In the genomic region with DNA sequence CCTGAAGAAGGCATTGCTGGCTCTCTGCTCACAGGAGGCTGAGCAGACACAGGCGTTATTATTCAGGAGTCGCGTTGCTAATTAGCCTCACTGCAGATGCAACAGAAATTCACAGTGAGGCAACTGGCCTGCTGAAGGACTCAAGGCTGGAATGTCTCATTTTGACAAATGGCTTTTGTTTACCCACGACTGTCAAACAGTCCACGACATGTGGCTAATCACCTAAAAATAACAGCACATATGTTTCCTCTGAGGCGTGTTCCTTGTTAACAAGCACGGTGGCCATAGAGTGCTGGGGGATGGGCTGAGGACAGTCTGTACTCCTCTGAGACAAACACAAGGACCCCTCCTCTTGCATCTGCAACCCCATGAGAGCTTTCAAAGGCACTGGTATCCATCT, we compare ENCODE assay signal across 14 mouse cellular contexts. TPM values are rescaled to one million over a fixed set of nuclear protein-coding genes. Genes with fewer than 3 reads are reported as not detected.
DNase-seq lines count a peak whose midpoint lies in the region; ATAC-seq and TF ChIP-seq lines count a peak whose summit lies in the region.
"Had no signal": no experiment of that assay in that cellular context is flagged by ENCODE, and none has a peak within 500 bp of the region (broad histone marks: within the 10 kb centered on the region; RNA-seq: fewer than 3 reads in every experiment).

No protein-coding gene starts in this region.

- H3K4me1 ChIP-seq in lung, adult 2 months (ENCODE audit: control insufficient read depth, insufficient read depth, low read length): no peaks in the 10 kb centered on the region
- H3K4me1 ChIP-seq in hindbrain, embryonic 16.5 days (ENCODE audit: control insufficient read depth, insufficient read depth, low read depth, low read length): peaks cover 4% of the 10 kb centered on the region

- ATAC-seq in hindbrain, embryonic 16.5 days: peak; percentile 56

- H3K36me3 ChIP-seq in hindbrain, embryonic 16.5 days (ENCODE audit: control insufficient read depth, insufficient read depth, low read length): no peaks in the 10 kb centered on the region
- H3K36me3 ChIP-seq: hindbrain, embryonic 15.5 days; limb, embryonic 10.5 days had no signal

- H3K9ac ChIP-seq in hindbrain, embryonic 16.5 days (ENCODE audit: low read depth, low read length): no peak overlapping the region
- H3K9ac ChIP-seq: hindbrain, embryonic 15.5 days had no signal

- no peaks in the 10 kb centered on the region for H3K9me3 ChIP-seq in hindbrain, embryonic 16.5 days (ENCODE audit: control insufficient read depth, low read length)
- H3K9me3 ChIP-seq: hindbrain, embryonic 15.5 days; limb, embryonic 10.5 days had no signal

- no peak overlapping the region for H3K27ac ChIP-seq in hindbrain, embryonic 16.5 days (ENCODE audit: low read depth, low read length)
- H3K27ac ChIP-seq: hindbrain, embryonic 15.5 days; limb, embryonic 10.5 days; macrophage had no signal

- no peaks in the 10 kb centered on the region for H3K27me3 ChIP-seq in hindbrain, embryonic 16.5 days (replicated peaks; ENCODE audit: control insufficient read depth, insufficient read depth, low read length)
- H3K27me3 ChIP-seq: hindbrain, embryonic 15.5 days had no signal

- H3K4me2 ChIP-seq in hindbrain, embryonic 16.5 days (ENCODE audit: low read length): no peak overlapping the region
- H3K4me2 ChIP-seq: hindbrain, embryonic 15.5 days had no signal

- peak; percentile 11 for DNase-seq in embryo, embryonic 10 days (ENCODE audit: low spot score)
- no peak for DNase-seq in embryo, embryonic 9.5 days (ENCODE audit: extremely low spot score)
- peak; percentile 27 for DNase-seq in lung, postnatal 10 days
- no peak for DNase-seq in lung, adult 2 months
- DNase-seq in embryo, embryonic 10.5 days (ENCODE audit: low spot score): peak; percentile 18
- no peak for DNase-seq in thymus, postnatal 4 days
- no peak for DNase-seq in gastrocnemius, adult 18-20 months (ENCODE audit: low spot score)
- DNase-seq: cerebellum, adult 18-20 months had no signal

- 15% methylated on average over 7 of the region's 7 CpGs for WGBS in lung, adult 2 months
- WGBS in hindbrain, embryonic 16.5 days: 10% methylated on average over 7 of the region's 7 CpGs

- TF ChIP-seq POLR2A in lung, adult 2 months (IDR thresholded peaks at IDR 0.05; ENCODE audit: borderline replicate concordance, extremely low read depth, low read depth, low read length): no peak

- no peak overlapping the region for H3K4me3 ChIP-seq in lung, adult 2 months (replicated peaks; ENCODE audit: extremely low read depth, low read depth, low read length)
- H3K4me3 ChIP-seq in hindbrain, embryonic 16.5 days (ENCODE audit: low read length): no peak overlapping the region
- H3K4me3 ChIP-seq: erythroblast, embryonic 14.5 days; hindbrain, embryonic 15.5 days; limb, embryonic 10.5 days had no signal

- no peak for TF ChIP-seq CTCF in lung, adult 2 months (IDR thresholded peaks at IDR 0.05; ENCODE audit: insufficient read depth, low read length)

RNA-seq across cellular contexts. Expression of gene Cplx2, which starts 41.1 kb away (rescaled TPM):
- polyA plus RNA-seq in lung, adult 2 months (2012; rRNA removed): 6.1 and 7.0 TPM in 2 replicates
- 36.6 and 41.9 TPM in 2 replicates for polyA plus RNA-seq in hindbrain, embryonic 16.5 days (2015; fragmentation: Nextera tagmentation; extraction: Ambion mirVana)
- total RNA-seq in gastrocnemius, adult 18-20 months (2021): under 1 TPM; 0.41 to 0.88 TPM
- total RNA-seq: granulocyte monocyte progenitor cell, adult 5-6 weeks had no signal
- polyA plus RNA-seq: macrophage had no signal

RNA-seq across cellular contexts. Expression of gene Thoc3, which starts 56.4 kb away (rescaled TPM):
- 27.8 and 35.6 TPM in 2 replicates for polyA plus RNA-seq in lung, adult 2 months (2012; rRNA removed)
- 93.8 and 94.8 TPM in 2 replicates for polyA plus RNA-seq in hindbrain, embryonic 16.5 days (2015; fragmentation: Nextera tagmentation; extraction: Ambion mirVana)
- total RNA-seq in gastrocnemius, adult 18-20 months (2021): 10 to 100 TPM; 12.8 to 13.5 TPM

Comparison
In these comparisons a context has a peak if more than half of its experiments do, and no peak if none do; other contexts are left out.
1. DNase-seq: peak in embryo, embryonic 10 days (single experiment), lung, postnatal 10 days (single experiment) and embryo, embryonic 10.5 days (single experiment); none in embryo, embryonic 9.5 days (single experiment), lung, adult 2 months (single experiment), thymus, postnatal 4 days (single experiment) and gastrocnemius, adult 18-20 months (single experiment).